Mouse (Mus musculus) MEL (cell line): ENCODE measurements around the gene Mgst3. TPM values are rescaled to one million over a fixed set of nuclear protein-coding genes. Genes with fewer than 3 reads are reported as not detected.

Source experiments
- DNase-seq: peaks from one replicate; pipeline ENCODE4 v3.0.0; 2011; ENCODE audit warnings: low read depth, low spot score
- H3K27ac ChIP-seq: 2 replicates; pipeline ENCODE4 v1.5.1; 2012; ENCODE audit warnings: low read depth, mild to moderate bottlenecking, control low read depth, low read length, moderate library complexity; ENCODE audit not compliant: control insufficient read depth
- H3K27me3 ChIP-seq, 2 experiments: fragments of 150-350 bp in 1 of 2; sonication (generic) in 1 of 2; 2 replicates each; pipeline ENCODE4 v1.6.1; 2012; ENCODE audit warnings: low read length in 2 of 2, mild to moderate bottlenecking in 2 of 2, improper control_type of control experiment in 1 of 2, moderate library complexity in 1 of 2; ENCODE audit not compliant: insufficient read depth in 2 of 2, control insufficient read depth in 1 of 2
- H3K36me3 ChIP-seq, 2 experiments: 2 replicates each; pipeline ENCODE4 v1.6.1; 2012 to 2014; ENCODE audit warnings: low read length in 2 of 2, improper control_type of control experiment in 1 of 2, inconsistent platforms in 1 of 2, mild to moderate bottlenecking in 1 of 2; ENCODE audit not compliant: insufficient read depth in 2 of 2, control insufficient read depth in 1 of 2
- H3K4me1 ChIP-seq, 2 experiments: fragments of 150-350 bp in 1 of 2; sonication (generic) in 1 of 2; 2 replicates each; pipeline ENCODE4 v1.6.1; 2012; ENCODE audit warnings: low read length in 2 of 2, improper control_type of control experiment in 1 of 2, mild to moderate bottlenecking in 1 of 2; ENCODE audit not compliant: insufficient read depth in 2 of 2, control insufficient read depth in 1 of 2
- H3K4me3 ChIP-seq, 2 experiments: fragments of 150-350 bp in 1 of 2; sonication (generic) in 1 of 2; 2 replicates each; pipeline ENCODE4 v1.5.1; 2012; ENCODE audit warnings: low read depth in 2 of 2, low read length in 2 of 2, mild to moderate bottlenecking in 2 of 2, moderate library complexity in 2 of 2, control low read depth in 1 of 2, improper control_type of control experiment in 1 of 2; ENCODE audit not compliant: control insufficient read depth in 1 of 2, insufficient read depth in 1 of 2
- H3K79me2 ChIP-seq: 2 replicates; pipeline ENCODE4 v1.6.1; 2012; ENCODE audit warnings: mild to moderate bottlenecking, low read length, moderate library complexity; ENCODE audit not compliant: control insufficient read depth, poor library complexity, insufficient read depth
- H3K9ac ChIP-seq: 2 replicates; pipeline ENCODE4 v1.6.1; 2012; ENCODE audit warnings: low read depth, mild to moderate bottlenecking, control low read depth, low read length, moderate library complexity; ENCODE audit not compliant: control insufficient read depth, poor library complexity, severe bottlenecking
- H3K9me3 ChIP-seq: fragments of 150-350 bp; sonication (generic); replicated peaks from 2 replicates; pipeline ENCODE4 v1.6.1; 2012; ENCODE audit warnings: mild to moderate bottlenecking, low read length, improper control_type of control experiment, moderate library complexity; ENCODE audit not compliant: insufficient read depth
- CHD2 ChIP-seq: IDR thresholded peaks from 2 replicates; pipeline ENCODE4 v1.6.1; 2011; ENCODE audit warnings: low read length, improper control_type of control experiment
- CTCF ChIP-seq, 3 experiments: IDR thresholded peaks in 2 of 3; conservative IDR thresholded peaks in 1 of 3; 2 replicates each; pipeline ENCODE4 v1.5.1; 2011 to 2012; ENCODE audit warnings: low read length in 3 of 3, low read depth in 2 of 3, mild to moderate bottlenecking in 2 of 3, improper control_type of control experiment in 1 of 3, inconsistent platforms in 1 of 3, mixed read lengths in 1 of 3, moderate library complexity in 1 of 3; ENCODE audit not compliant: control insufficient read depth in 1 of 3, insufficient read depth in 1 of 3, poor library complexity in 1 of 3, severe bottlenecking in 1 of 3
- E2F4 ChIP-seq: IDR thresholded peaks from 2 replicates; pipeline ENCODE4 v1.6.1; 2011; ENCODE audit warnings: low read depth, low read length, improper control_type of control experiment, borderline replicate concordance
- ELF1 ChIP-seq: IDR thresholded peaks from 2 replicates; pipeline ENCODE4 v1.6.1; 2014; ENCODE audit warnings: low read depth, mild to moderate bottlenecking, inconsistent platforms, low read length, improper control_type of control experiment, moderate library complexity
- EP300 ChIP-seq, 2 experiments: IDR thresholded peaks; 2 replicates each; pipeline ENCODE4 v1.6.1; 2011; ENCODE audit warnings: improper control_type of control experiment in 2 of 2, low read length in 2 of 2, low read depth in 1 of 2, mild to moderate bottlenecking in 1 of 2
- HCFC1 ChIP-seq: IDR thresholded peaks from 2 replicates; pipeline ENCODE4 v1.6.1; 2012; ENCODE audit warnings: low read depth, mild to moderate bottlenecking, inconsistent platforms, low read length, improper control_type of control experiment, moderate library complexity
- JUND ChIP-seq: IDR thresholded peaks from 2 replicates; pipeline ENCODE4 v1.6.1; 2011; ENCODE audit warnings: low read depth, mild to moderate bottlenecking, improper control_type of control experiment, low read length
- MAX ChIP-seq: IDR thresholded peaks from 2 replicates; pipeline ENCODE4 v1.6.1; 2011; ENCODE audit warnings: low read length, improper control_type of control experiment
- MAZ ChIP-seq: IDR thresholded peaks from 2 replicates; pipeline ENCODE4 v1.6.1; 2012; ENCODE audit warnings: low read depth, mild to moderate bottlenecking, inconsistent platforms, low read length, improper control_type of control experiment
- MEF2A ChIP-seq: IDR thresholded peaks from 2 replicates; pipeline ENCODE4 v1.6.1; 2014; ENCODE audit warnings: low read depth, mild to moderate bottlenecking, inconsistent platforms, low read length, improper control_type of control experiment; ENCODE audit not compliant: poor library complexity, insufficient replicate concordance, severe bottlenecking; ENCODE audit errors: extremely low read depth
- MYB ChIP-seq: IDR thresholded peaks from 2 replicates; pipeline ENCODE4 v1.6.1; 2011; ENCODE audit warnings: mild to moderate bottlenecking, low read depth, low read length, improper control_type of control experiment
- MYC ChIP-seq: IDR thresholded peaks from 2 replicates; pipeline ENCODE4 v1.6.1; 2011; ENCODE audit warnings: low read depth, mild to moderate bottlenecking, low read length, improper control_type of control experiment, moderate library complexity
- NRF1 ChIP-seq: IDR thresholded peaks from 2 replicates; pipeline ENCODE4 v1.6.1; 2014; ENCODE audit warnings: low read depth, mild to moderate bottlenecking, inconsistent platforms, low read length, improper control_type of control experiment, moderate library complexity; ENCODE audit not compliant: poor library complexity, insufficient read depth, severe bottlenecking
- POLR2A ChIP-seq, 2 experiments: IDR thresholded peaks; 2 replicates each; pipeline ENCODE4 v1.6.1; 2011 to 2012; ENCODE audit warnings: low read length in 2 of 2, mild to moderate bottlenecking in 2 of 2, control low read depth in 1 of 2, improper control_type of control experiment in 1 of 2, low read depth in 1 of 2, moderate library complexity in 1 of 2; ENCODE audit not compliant: control insufficient read depth in 1 of 2, insufficient read depth in 1 of 2, poor library complexity in 1 of 2
- POLR2AphosphoS2 ChIP-seq: IDR thresholded peaks from 2 replicates; pipeline ENCODE4 v1.6.1; 2011; ENCODE audit warnings: low read length, improper control_type of control experiment
- POLR2AphosphoS5 ChIP-seq: IDR thresholded peaks from 2 replicates; pipeline ENCODE4 v1.6.1; 2012; ENCODE audit warnings: low read depth, borderline replicate concordance, mild to moderate bottlenecking, inconsistent platforms, low read length, moderate library complexity, mixed read lengths
- RAD21 ChIP-seq: IDR thresholded peaks from 2 replicates; pipeline ENCODE4 v1.6.1; 2011; ENCODE audit warnings: mild to moderate bottlenecking, low read depth, low read length, improper control_type of control experiment
- RCOR1 ChIP-seq: IDR thresholded peaks from 2 replicates; pipeline ENCODE4 v1.6.1; 2012; ENCODE audit warnings: low read depth, mild to moderate bottlenecking, inconsistent platforms, low read length, improper control_type of control experiment
- SIN3A ChIP-seq: IDR thresholded peaks from 2 replicates; pipeline ENCODE4 v1.6.1; 2012; ENCODE audit warnings: low read length, improper control_type of control experiment, inconsistent platforms
- SMC3 ChIP-seq: IDR thresholded peaks from 2 replicates; pipeline ENCODE4 v1.6.1; 2011; ENCODE audit warnings: low read depth, low read length, improper control_type of control experiment
- TBP ChIP-seq: IDR thresholded peaks from 2 replicates; pipeline ENCODE4 v1.8.0; 2011; ENCODE audit warnings: low read depth, low read length, improper control_type of control experiment
- TCF12 ChIP-seq: IDR thresholded peaks from 2 replicates; pipeline ENCODE4 v1.6.1; 2014; ENCODE audit warnings: low read depth, mild to moderate bottlenecking, inconsistent platforms, low read length, improper control_type of control experiment, moderate library complexity
- UBTF ChIP-seq: IDR thresholded peaks from 2 replicates; pipeline ENCODE4 v1.6.1; 2012; ENCODE audit warnings: low read depth, mild to moderate bottlenecking, inconsistent platforms, low read length, improper control_type of control experiment, moderate library complexity, borderline replicate concordance; ENCODE audit not compliant: insufficient read depth
- USF2 ChIP-seq, 2 experiments: IDR thresholded peaks; 2 replicates each; pipeline ENCODE4 v1.6.1; 2011 to 2012; ENCODE audit warnings: improper control_type of control experiment in 2 of 2, low read length in 2 of 2, borderline replicate concordance in 1 of 2, inconsistent platforms in 1 of 2, low read depth in 1 of 2, mild to moderate bottlenecking in 1 of 2; ENCODE audit not compliant: insufficient read depth in 1 of 2
- ZKSCAN1 ChIP-seq: IDR thresholded peaks from 2 replicates; pipeline ENCODE4 v1.6.1; 2012; ENCODE audit warnings: low read depth, mild to moderate bottlenecking, inconsistent platforms, low read length, improper control_type of control experiment, moderate library complexity
- ZNF384 ChIP-seq: IDR thresholded peaks from 2 replicates; pipeline ENCODE4 v1.6.1; 2012; ENCODE audit warnings: low read depth, mild to moderate bottlenecking, inconsistent platforms, low read length, improper control_type of control experiment
- polyA plus RNA-seq, 2 experiments: library from polyadenylated mRNA; stranded (reverse) in 1 of 2; unstranded in 1 of 2; fragments of >175 nt in 1 of 2; fragments of >200 nt in 1 of 2; gene quantifications; 2 replicates each; pipeline versions ENCODE4 v1.2.1 to v1.2.4; 2012; ENCODE audit warnings: low replicate concordance in 2 of 2, low read depth in 1 of 2; ENCODE audit not compliant: insufficient read length in 2 of 2, insufficient read depth in 1 of 2, missing spikeins in 1 of 2
- total RNA-seq: library from RNA; depleted of rRNA; stranded (reverse); fragments of 300-350 nt; gene quantifications from 2 replicates; pipeline ENCODE4 v1.2.3, GENCODE M21; 2012

Gene Mgst3
- total and polyA plus RNA-seq, 3 experiments, result 17.0 to 33.2 TPM; not detected in 1

GRCm38 (mm10) chr1:167374942-167375341 is 18.7 kb downstream of the Mgst3 start:
- Histone ChIP-seq H3K4me3 (no peak overlapping the region), H3K9ac (no peak overlapping the region), H3K27ac (no peak overlapping the region)

GRCm38 (mm10) chr1:167374003-167374784 is 19.4 kb downstream of the Mgst3 start:
- Histone ChIP-seq H3K4me3 (no peak overlapping the region), H3K79me2 (no peaks in the 10 kb centered on the region), H3K27me3 (no peaks in the 10 kb centered on the region), H3K9ac (no peak overlapping the region), H3K4me1 (no peaks in the 10 kb centered on the region), H3K27ac (no peak overlapping the region), H3K9me3 (no peaks in the 10 kb centered on the region), H3K36me3 (no peaks in the 10 kb centered on the region)
- TF ChIP-seq SIN3A (no peak), RAD21 (no peak), USF2 (IDR thresholded peaks at IDR 0.05; ENCODE audit: borderline replicate concordance in 1 of 2, insufficient read depth in 1 of 2, low read depth in 1 of 2, low read length in 2 of 2) (no peak), POLR2AphosphoS2 (no peak), MYC (no peak), CHD2 (no peak), UBTF (no peak), ZKSCAN1 (no peak), JUND (no peak), E2F4 (no peak), MEF2A (no peak), POLR2AphosphoS5 (no peak), ZNF384 (no peak), CTCF (IDR thresholded peaks at IDR 0.05 in 2 of 3, conservative IDR thresholded peaks at IDR 0.05 in 1 of 3; ENCODE audit: control insufficient read depth in 1 of 3, insufficient read depth in 1 of 3, low read depth in 2 of 3, low read length in 3 of 3, poor library complexity in 1 of 3, severe bottlenecking in 1 of 3) (no peak), SMC3 (no peak), ELF1 (no peak)
- DNase-seq, result no peak

More at GRCm38 (mm10) chr1:167374942-167375341, 18.7 kb downstream of the Mgst3 start:
- TF ChIP-seq EP300 (IDR thresholded peaks at IDR 0.05; ENCODE audit: low read depth in 1 of 2, low read length in 2 of 2) (no peak), UBTF (no peak), MYC (no peak), TBP (no peak), CTCF (IDR thresholded peaks at IDR 0.05 in 2 of 3, conservative IDR thresholded peaks at IDR 0.05 in 1 of 3; ENCODE audit: control insufficient read depth in 1 of 3, insufficient read depth in 1 of 3, low read depth in 2 of 3, low read length in 3 of 3, poor library complexity in 1 of 3, severe bottlenecking in 1 of 3) (no peak), RCOR1 (no peak), TCF12 (no peak), POLR2A (IDR thresholded peaks at IDR 0.05; ENCODE audit: control insufficient read depth in 1 of 2, insufficient read depth in 1 of 2, low read depth in 1 of 2, low read length in 2 of 2, poor library complexity in 1 of 2) (no peak), HCFC1 (no peak), POLR2AphosphoS2 (no peak), MAZ (no peak), MAX (no peak), SIN3A (no peak), RAD21 (no peak), MYB (no peak), NRF1 (no peak), JUND (no peak)
- TF ChIP-seq, all 39 proteins: peak for 0
- no peaks in the 10 kb centered on the region for H3K4me1 ChIP-seq
- no peaks in the 10 kb centered on the region for H3K27me3 ChIP-seq
- no peaks in the 10 kb centered on the region for H3K9me3 ChIP-seq
- DNase-seq, result no peak
- no peaks in the 10 kb centered on the region for H3K79me2 ChIP-seq
- H3K36me3 ChIP-seq, result no peaks in the 10 kb centered on the region
